Mouse (Mus musculus): ENCODE measurements at regions not wholly inside any gene's neighbourhood (a gene's known extent, or its start where the extent isn't known, plus 50 kb on each side); places are given as distances from the start of the nearest gene placed in this dataset.

DNA sequence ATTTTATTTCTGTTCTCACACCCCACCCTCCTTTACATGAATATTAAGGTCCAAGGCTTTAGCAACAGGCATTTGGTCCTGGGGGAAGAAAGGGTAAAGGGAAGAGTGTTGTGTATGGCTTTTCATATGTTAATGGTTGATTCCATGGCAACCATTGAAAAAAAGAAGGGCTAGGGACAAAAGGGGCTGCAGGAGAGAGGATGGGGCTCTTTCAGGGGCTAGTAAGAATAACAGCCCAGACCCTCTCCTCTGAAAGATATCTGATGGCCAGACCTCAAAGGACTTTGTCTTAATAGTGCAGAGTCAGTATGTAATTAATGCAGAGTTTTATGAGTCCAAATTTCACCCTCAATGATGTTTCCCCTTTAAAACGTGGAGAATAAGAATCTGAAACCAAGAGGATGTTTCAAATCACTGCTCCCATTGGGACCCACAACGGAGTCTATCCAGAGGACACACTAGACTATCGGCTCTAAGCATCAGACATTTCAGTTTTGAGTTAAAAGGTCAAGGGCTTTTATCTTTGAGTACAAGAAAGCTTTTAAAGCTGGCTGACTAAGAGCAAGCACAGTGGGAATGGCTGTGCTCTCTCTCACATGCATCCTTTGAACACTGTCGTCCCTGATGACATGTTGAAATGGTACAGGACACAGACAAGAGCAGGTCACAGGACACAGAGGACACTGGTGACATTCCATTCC, 239.4 kb upstream of the Marcks start:
- no peak for TF ChIP-seq FLI1 (IDR thresholded peaks at IDR 0.05; ENCODE audit: low read length)
- no peak for TF ChIP-seq GATA1 (IDR thresholded peaks at IDR 0.05; ENCODE audit: borderline replicate concordance, low read length)
